26 mouse cellular contexts compared by ENCODE assay signal in genomic region chr16:20080271-20080670, GRCm38 (mm10).
"Had no signal": no experiment of that assay in that cellular context is flagged by ENCODE, and none has a peak within 500 bp of the region (broad histone marks: within the 10 kb centered on the region; RNA-seq: fewer than 3 reads in every experiment).

No protein-coding gene starts in this region.

- H3K4me2 ChIP-seq: heart, embryonic 12.5 days; hindbrain, embryonic 12.5 days; hindbrain, embryonic 14.5 days; intestine, embryonic 15.5 days; limb, embryonic 13.5 days; limb, embryonic 15.5 days; liver, embryonic 12.5 days had no signal

- ATAC-seq: hindbrain, embryonic 16.5 days; inflammation-experienced regulatory T-cells, adult 6 months; intestine, embryonic 15.5 days; intestine, postnatal 0 days; liver, embryonic 12.5 days had no signal

- H3K36me3 ChIP-seq: heart, embryonic 10.5 days; heart, embryonic 12.5 days; hindbrain, embryonic 10.5 days; hindbrain, embryonic 12.5 days; intestine, embryonic 15.5 days; limb, embryonic 13.5 days; limb, embryonic 15.5 days; liver, embryonic 12.5 days had no signal

- DNase-seq: gastrocnemius, adult 2 months; gastrocnemius, postnatal 10 days; gastrocnemius, postnatal 25 days; heart, adult 18-20 months; heart, postnatal 10 days; heart, postnatal 4 days; kidney, adult 18-20 months; kidney, adult 8-10 months; kidney, postnatal 10 days; kidney, postnatal 25 days; kidney, postnatal 4 days; layer of hippocampus, postnatal 36 days; left cerebral cortex, postnatal 4 days had no signal

- H3K4me3 ChIP-seq: gastrocnemius, adult 2 months; heart, embryonic 10.5 days; heart, embryonic 12.5 days; hindbrain, embryonic 10.5 days; hindbrain, embryonic 12.5 days; intestine, embryonic 15.5 days; layer of hippocampus, adult 2 months; limb, embryonic 13.5 days; limb, embryonic 15.5 days; liver, embryonic 12.5 days had no signal

- H3K27me3 ChIP-seq: heart, embryonic 12.5 days; hindbrain, embryonic 12.5 days; intestine, embryonic 15.5 days; limb, embryonic 13.5 days; limb, embryonic 15.5 days; liver, embryonic 12.5 days had no signal

- H3K9ac ChIP-seq: heart, embryonic 12.5 days; hindbrain, embryonic 12.5 days; hindbrain, embryonic 14.5 days; intestine, embryonic 15.5 days; limb, embryonic 13.5 days; limb, embryonic 15.5 days; liver, embryonic 12.5 days had no signal

- H3K27ac ChIP-seq: gastrocnemius, adult 2 months; heart, embryonic 10.5 days; hindbrain, embryonic 10.5 days; hindbrain, embryonic 12.5 days; hindbrain, embryonic 14.5 days; intestine, embryonic 15.5 days; layer of hippocampus, adult 2 months; limb, embryonic 13.5 days; limb, embryonic 15.5 days; liver, embryonic 12.5 days had no signal

- H3K9me3 ChIP-seq: heart, embryonic 10.5 days; heart, embryonic 12.5 days; hindbrain, embryonic 10.5 days; hindbrain, embryonic 12.5 days; intestine, embryonic 15.5 days; limb, embryonic 13.5 days; limb, embryonic 15.5 days; liver, embryonic 12.5 days had no signal

- H3K4me1 ChIP-seq: heart, embryonic 10.5 days; heart, embryonic 12.5 days; hindbrain, embryonic 10.5 days; hindbrain, embryonic 12.5 days; intestine, embryonic 15.5 days; limb, embryonic 13.5 days; limb, embryonic 15.5 days; liver, embryonic 12.5 days had no signal
